16 mouse cellular contexts compared by ENCODE assay signal in genomic region chr12:81787262-81787661, GRCm38 (mm10). TPM values are rescaled to one million over a fixed set of nuclear protein-coding genes. Genes with fewer than 3 reads are reported as not detected.
DNase-seq lines count a peak whose midpoint lies in the region; ATAC-seq and TF ChIP-seq lines count a peak whose summit lies in the region.
"Had no signal": no experiment of that assay in that cellular context is flagged by ENCODE, and none has a peak within 500 bp of the region (broad histone marks: within the 10 kb centered on the region; RNA-seq: fewer than 3 reads in every experiment).

No protein-coding gene starts in this region.

- H3K9ac ChIP-seq in liver, embryonic 14.5 days (replicated peaks), result no peak overlapping the region
- H3K9ac ChIP-seq in liver, embryonic 12.5 days, result no peak overlapping the region
- H3K9ac ChIP-seq: liver, embryonic 15.5 days; midbrain, embryonic 13.5 days; neural tube, embryonic 15.5 days had no signal

- no peak overlapping the region for H3K27ac ChIP-seq in liver, embryonic 14.5 days
- no peak overlapping the region for H3K27ac ChIP-seq in liver, embryonic 12.5 days
- H3K27ac ChIP-seq: liver, embryonic 15.5 days; midbrain, embryonic 13.5 days; neural tube, embryonic 15.5 days had no signal

- DNase-seq in CD4-positive, CD25-positive, alpha-beta regulatory T cell, adult 2 months (ENCODE audit: low read depth, low spot score), result peak; percentile 43
- DNase-seq in liver, embryonic 14.5 days (ENCODE audit: low read depth in 3 of 3, low spot score in 3 of 3), result no peak
- peak; percentile 75 for DNase-seq in ES-CJ7 (ENCODE audit: low read depth, low spot score)
- peak; percentile 53 for DNase-seq in induced T-regulatory cell, adult 2 months (ENCODE audit: low read depth)
- no peak for DNase-seq in frontal cortex, postnatal 10 days (ENCODE audit: low spot score in 2 of 2)
- no peak for DNase-seq in adrenal gland, adult 8-10 months
- DNase-seq: cerebellum, adult 9-11 months; gastrocnemius, postnatal 10 days; heart, postnatal 4 days; thymus, adult 18-20 months had no signal

- 0 out of 4 replicates have a peak, but pooled peaks cover 0 to 2% of the 10 kb centered on the region in 2 experiments for H3K4me1 ChIP-seq in liver, embryonic 14.5 days (replicated peaks; ENCODE audit: control insufficient read depth in 2 of 2, insufficient read depth in 2 of 2, low read length in 1 of 2)
- H3K4me1 ChIP-seq in liver, embryonic 12.5 days, result no peaks in the 10 kb centered on the region
- H3K4me1 ChIP-seq: liver, embryonic 15.5 days; neural tube, embryonic 15.5 days had no signal

- no peak for ATAC-seq in CD4-positive, CD25-positive, alpha-beta regulatory T cell, adult 4 months
- ATAC-seq in liver, embryonic 14.5 days (ENCODE audit: insufficient read depth), result no peak
- no peak for ATAC-seq in liver, embryonic 12.5 days
- ATAC-seq: midbrain, embryonic 13.5 days had no signal

- TF ChIP-seq CTCF in liver, embryonic 14.5 days (IDR thresholded peaks at IDR 0.05; ENCODE audit: low read depth), result peak; percentile 53

- peaks cover 9% of the 10 kb centered on the region for H3K27me3 ChIP-seq in liver, embryonic 14.5 days (ENCODE audit: control insufficient read depth, insufficient read depth, low read length)
- H3K27me3 ChIP-seq in liver, embryonic 12.5 days (replicated peaks), result peaks cover 48% of the 10 kb centered on the region

- H3K36me3 ChIP-seq in liver, embryonic 14.5 days (replicated peaks; ENCODE audit: control insufficient read depth, insufficient read depth, low read depth), result no peaks in the 10 kb centered on the region
- H3K36me3 ChIP-seq in liver, embryonic 12.5 days, result no peaks in the 10 kb centered on the region
- H3K36me3 ChIP-seq: liver, embryonic 15.5 days; midbrain, embryonic 13.5 days; neural tube, embryonic 15.5 days had no signal

- H3K4me2 ChIP-seq in liver, embryonic 14.5 days (ENCODE audit: low read depth), result no peak overlapping the region
- H3K4me2 ChIP-seq in liver, embryonic 12.5 days, result no peak overlapping the region
- H3K4me2 ChIP-seq: liver, embryonic 15.5 days; midbrain, embryonic 13.5 days; neural tube, embryonic 15.5 days had no signal

- H3K9me3 ChIP-seq in liver, embryonic 14.5 days (ENCODE audit: control insufficient read depth, low read length), result no peaks in the 10 kb centered on the region
- no peaks in the 10 kb centered on the region for H3K9me3 ChIP-seq in liver, embryonic 12.5 days (replicated peaks)
- H3K9me3 ChIP-seq: liver, embryonic 15.5 days; midbrain, embryonic 13.5 days; neural tube, embryonic 15.5 days had no signal

- WGBS in liver, embryonic 14.5 days (ENCODE audit: insufficient replicate concordance), result 38% methylated on average over 12 of the region's 12 CpGs
- 34% methylated on average over 12 of the region's 12 CpGs for WGBS in liver, embryonic 12.5 days (ENCODE audit: insufficient replicate concordance)

- H3K4me3 ChIP-seq in liver, embryonic 14.5 days (ENCODE audit: insufficient read depth in 1 of 2, low read depth in 2 of 2, low read length in 2 of 2), result no peak overlapping the region
- no peak overlapping the region for H3K4me3 ChIP-seq in liver, embryonic 12.5 days
- H3K4me3 ChIP-seq: erythroblast, embryonic 14.5 days; liver, embryonic 15.5 days; midbrain, embryonic 13.5 days; neural tube, embryonic 15.5 days had no signal

- TF ChIP-seq EP300 in liver, embryonic 14.5 days (IDR thresholded peaks at IDR 0.05; ENCODE audit: low read depth), result no peak

RNA-seq across cellular contexts. Expression of gene Map3k9, which starts 6.3 kb away (rescaled TPM):
- under 1 TPM; 0.19 to 0.22 TPM for polyA plus RNA-seq in CD4-positive, CD25-positive, alpha-beta regulatory T cell, adult 4 months (2017; shearing (Covaris generic))
- polyA plus RNA-seq in liver, embryonic 14.5 days (2012; rRNA removed), result 0.02 and 0.03 TPM in 2 replicates
- 0.04 and 0.06 TPM in 2 replicates for polyA plus RNA-seq in liver, embryonic 14.5 days (2014; fragmentation: Nextera tagmentation; extraction: Ambion mirVana)
- 0.12 and 0.15 TPM in 2 replicates for polyA plus RNA-seq in liver, embryonic 12.5 days (2016; fragmentation: Nextera tagmentation; extraction: Ambion mirVana)
- 1 to 10 TPM; 1.6 to 9.7 (median 5.5) TPM for total RNA-seq in adrenal gland, adult 8-10 months (2022)
- polyA plus RNA-seq: erythroblast, embryonic 14.5 days had no signal

Comparison
In these comparisons a context has a peak if more than half of its experiments do, and no peak if none do; other contexts are left out.
1. DNase-seq: peak in CD4-positive, CD25-positive, alpha-beta regulatory T cell, adult 2 months (single experiment), ES-CJ7 (single experiment) and induced T-regulatory cell, adult 2 months (single experiment); none in liver, embryonic 14.5 days (0 of 3), frontal cortex, postnatal 10 days (0 of 2) and adrenal gland, adult 8-10 months (single experiment).